Mouse (Mus musculus): ENCODE results near the gene Mnt. TPM values are rescaled to one million over a fixed set of nuclear protein-coding genes. Genes with fewer than 3 reads are reported as not detected.
"Not testable (repeated sequence)": the region's sequence is repeated elsewhere in the genome, so short reads cannot be mapped to it uniquely, and the experiment has no call there.

Mnt gene
- 6.8 and 7.6 TPM in 2 replicates for polyA plus RNA-seq (2014; fragmentation: Nextera tagmentation; extraction: Ambion mirVana)

- H3K27ac ChIP-seq (ENCODE audit: low read depth, low read length) = peak within 1 kb of the TSS; percentile 90
- WGBS = under 1% methylated on average over 68 of the region's 70 CpGs
- no peaks in the 10 kb centered on the region for H3K36me3 ChIP-seq (ENCODE audit: control insufficient read depth, insufficient read depth, low read length)
- ATAC-seq = peak; percentile 90
- H3K4me2 ChIP-seq (ENCODE audit: low read length) = peak within 1 kb of the TSS; percentile 69
- no peaks in the 10 kb centered on the region for H3K9me3 ChIP-seq (replicated peaks; ENCODE audit: control insufficient read depth, low read length)
- no peaks in the 10 kb centered on the region for H3K27me3 ChIP-seq (replicated peaks; ENCODE audit: control insufficient read depth, insufficient read depth, low read length)
- peak; percentile 100 for DNase-seq (ENCODE audit: low spot score)
- peak within 1 kb of the TSS; percentile 91 for H3K9ac ChIP-seq (ENCODE audit: low read length)
- H3K4me1 ChIP-seq (ENCODE audit: control insufficient read depth, insufficient read depth, low read length) = peaks cover 15% of the 10 kb centered on the region
- H3K4me3 ChIP-seq (ENCODE audit: low read depth, low read length) = peak within 1 kb of the TSS; percentile 94
Observed at GRCm38 (mm10) chr11:74830256-74831161, at the start of gene Mnt. Gene Mnt, plus strand, starts transcription at chr11:74830920.

GRCm38 (mm10) chr11:74792874-74793273 lies 37.8 kb upstream of the Mnt start:
- H3K4me3 ChIP-seq (ENCODE audit: low read depth, low read length) = no peak overlapping the region
- no peak overlapping the region for H3K27ac ChIP-seq (ENCODE audit: low read depth, low read length)
- DNase-seq (ENCODE audit: low spot score) = no peak
- no peak overlapping the region for H3K9ac ChIP-seq (ENCODE audit: low read length)
- peaks cover 67% of the 10 kb centered on the region for H3K36me3 ChIP-seq (ENCODE audit: control insufficient read depth, insufficient read depth, low read length)
- no peaks in the 10 kb centered on the region for H3K27me3 ChIP-seq (replicated peaks; ENCODE audit: control insufficient read depth, insufficient read depth, low read length)
- WGBS = 91% methylated on average over 4 of the region's 4 CpGs
- no peaks in the 10 kb centered on the region for H3K4me1 ChIP-seq (ENCODE audit: control insufficient read depth, insufficient read depth, low read length)
- no peak for ATAC-seq
- H3K9me3 ChIP-seq (replicated peaks; ENCODE audit: control insufficient read depth, low read length) = no peaks in the 10 kb centered on the region
- H3K4me2 ChIP-seq (ENCODE audit: low read length) = no peak overlapping the region

- no peak overlapping the region for H3K9ac ChIP-seq (ENCODE audit: low read length)
- peaks cover 53% of the 10 kb centered on the region for H3K36me3 ChIP-seq (ENCODE audit: control insufficient read depth, insufficient read depth, low read length)
- WGBS = 71% methylated on average over 4 of the region's 4 CpGs
- no peaks in the 10 kb centered on the region for H3K4me1 ChIP-seq (ENCODE audit: control insufficient read depth, insufficient read depth, low read length)
- no peak for ATAC-seq
- no peak overlapping the region for H3K4me2 ChIP-seq (ENCODE audit: low read length)
- DNase-seq (ENCODE audit: low spot score) = peak; percentile 5
- no peak overlapping the region for H3K27ac ChIP-seq (ENCODE audit: low read depth, low read length)
- no peak overlapping the region for H3K4me3 ChIP-seq (ENCODE audit: low read depth, low read length)
- no peaks in the 10 kb centered on the region for H3K27me3 ChIP-seq (replicated peaks; ENCODE audit: control insufficient read depth, insufficient read depth, low read length)
- H3K9me3 ChIP-seq (replicated peaks; ENCODE audit: control insufficient read depth, low read length) = no peaks in the 10 kb centered on the region
Observed at GRCm38 (mm10) chr11:74800658-74801057, 30.1 kb upstream of the Mnt start.

GRCm38 (mm10) chr11:74804081-74804627 lies 26.6 kb upstream of the Mnt start:
- DNase-seq (ENCODE audit: low spot score) = no peak
- Histone ChIP-seq H3K4me2 (ENCODE audit: low read length) (no peak overlapping the region), H3K9me3 (replicated peaks; ENCODE audit: control insufficient read depth, low read length) (no peaks in the 10 kb centered on the region), H3K4me3 (ENCODE audit: low read depth, low read length) (no peak overlapping the region), H3K27me3 (replicated peaks; ENCODE audit: control insufficient read depth, insufficient read depth, low read length) (no peaks in the 10 kb centered on the region), H3K4me1 (ENCODE audit: control insufficient read depth, insufficient read depth, low read length) (no peaks in the 10 kb centered on the region), H3K27ac (ENCODE audit: low read depth, low read length) (no peak overlapping the region), H3K36me3 (ENCODE audit: control insufficient read depth, insufficient read depth, low read length) (peaks cover 34% of the 10 kb centered on the region), H3K9ac (ENCODE audit: low read length) (no peak overlapping the region)
- no peak for ATAC-seq
- 81% methylated on average over 3 of the region's 3 CpGs for WGBS

GRCm38 (mm10) chr11:74807246-74807882 lies 23.4 kb upstream of the Mnt start:
- peak; percentile 70 for DNase-seq (ENCODE audit: low spot score)
- H3K9ac ChIP-seq (ENCODE audit: low read length) = no peak overlapping the region
- H3K4me1 ChIP-seq (ENCODE audit: control insufficient read depth, insufficient read depth, low read length) = no peaks in the 10 kb centered on the region
- H3K9me3 ChIP-seq (replicated peaks; ENCODE audit: control insufficient read depth, low read length) = no peaks in the 10 kb centered on the region
- peak; percentile 40; the same call in 1 of the 2 replicates for ATAC-seq
- H3K4me3 ChIP-seq (ENCODE audit: low read depth, low read length) = no peak overlapping the region
- no peak overlapping the region for H3K4me2 ChIP-seq (ENCODE audit: low read length)
- 75% methylated on average over 6 of the region's 6 CpGs for WGBS
- peaks cover 33% of the 10 kb centered on the region for H3K36me3 ChIP-seq (ENCODE audit: control insufficient read depth, insufficient read depth, low read length)
- peak overlapping the region; percentile 10; the same call in 1 of the 2 replicates for H3K27ac ChIP-seq (ENCODE audit: low read depth, low read length)
- no peaks in the 10 kb centered on the region for H3K27me3 ChIP-seq (replicated peaks; ENCODE audit: control insufficient read depth, insufficient read depth, low read length)

- DNase-seq (ENCODE audit: low spot score) = no peak
- H3K27me3 ChIP-seq (replicated peaks; ENCODE audit: control insufficient read depth, insufficient read depth, low read length) = no peaks in the 10 kb centered on the region
- H3K27ac ChIP-seq (ENCODE audit: low read depth, low read length) = no peak overlapping the region
- WGBS = 94% methylated on average over 6 of the region's 6 CpGs
- H3K4me1 ChIP-seq (ENCODE audit: control insufficient read depth, insufficient read depth, low read length) = no peaks in the 10 kb centered on the region
- H3K9me3 ChIP-seq (replicated peaks; ENCODE audit: control insufficient read depth, low read length) = no peaks in the 10 kb centered on the region
- no peak for ATAC-seq
- H3K4me2 ChIP-seq (ENCODE audit: low read length) = no peak overlapping the region
- H3K36me3 ChIP-seq (ENCODE audit: control insufficient read depth, insufficient read depth, low read length) = peaks cover 28% of the 10 kb centered on the region
- H3K4me3 ChIP-seq (ENCODE audit: low read depth, low read length) = no peak overlapping the region
- H3K9ac ChIP-seq (ENCODE audit: low read length) = no peak overlapping the region
Observed at GRCm38 (mm10) chr11:74808251-74808853, 22.4 kb upstream of the Mnt start.

GRCm38 (mm10) chr11:74810134-74810533 lies 20.6 kb upstream of the Mnt start:
- H3K4me3 ChIP-seq (ENCODE audit: low read depth, low read length) = no peak overlapping the region
- no peak for DNase-seq (ENCODE audit: low spot score)
- H3K9me3 ChIP-seq (replicated peaks; ENCODE audit: control insufficient read depth, low read length) = no peaks in the 10 kb centered on the region
- peaks cover 21% of the 10 kb centered on the region for H3K36me3 ChIP-seq (ENCODE audit: control insufficient read depth, insufficient read depth, low read length)
- no peak overlapping the region for H3K9ac ChIP-seq (ENCODE audit: low read length)
- no peak overlapping the region for H3K4me2 ChIP-seq (ENCODE audit: low read length)
- H3K27me3 ChIP-seq (replicated peaks; ENCODE audit: control insufficient read depth, insufficient read depth, low read length) = no peaks in the 10 kb centered on the region
- ATAC-seq = no peak
- H3K4me1 ChIP-seq (ENCODE audit: control insufficient read depth, insufficient read depth, low read length) = no peaks in the 10 kb centered on the region
- no peak overlapping the region for H3K27ac ChIP-seq (ENCODE audit: low read depth, low read length)

GRCm38 (mm10) chr11:74811027-74811426 lies 19.7 kb upstream of the Mnt start:
- peaks cover 14% of the 10 kb centered on the region for H3K36me3 ChIP-seq (ENCODE audit: control insufficient read depth, insufficient read depth, low read length)
- H3K9ac ChIP-seq (ENCODE audit: low read length); H3K4me1 ChIP-seq (ENCODE audit: control insufficient read depth, insufficient read depth, low read length); ATAC-seq; H3K9me3 ChIP-seq (replicated peaks; ENCODE audit: control insufficient read depth, low read length); H3K27ac ChIP-seq (ENCODE audit: low read depth, low read length); H3K4me3 ChIP-seq (ENCODE audit: low read depth, low read length); DNase-seq (ENCODE audit: low spot score); H3K4me2 ChIP-seq (ENCODE audit: low read length); H3K27me3 ChIP-seq (replicated peaks; ENCODE audit: control insufficient read depth, insufficient read depth, low read length): not testable (repeated sequence)
- 97% methylated on average over 3 of the region's 3 CpGs for WGBS
